Mouse (Mus musculus): ENCODE measurements around the gene Thap11. TPM values are rescaled to one million over a fixed set of nuclear protein-coding genes. Genes with fewer than 3 reads are reported as not detected.

Thap11 gene
- polyA plus RNA-seq, 1 experiment from 2014 or later, result 96.3 TPM

GRCm38 (mm10) chr8:105852146-105852729 lies 2.7 kb upstream of the Thap11 start:
- H3K9ac ChIP-seq (replicated peaks), result no peak overlapping the region
- H3K4me3 ChIP-seq (replicated peaks), result peak overlapping the region; percentile 74; the same call in 1 of the 2 replicates
- peaks cover 26% of the 10 kb centered on the region for H3K4me1 ChIP-seq (replicated peaks)
- no peak overlapping the region for H3K4me2 ChIP-seq
- H3K27me3 ChIP-seq, result no peaks in the 10 kb centered on the region
- no peak for ATAC-seq (ENCODE audit: insufficient number of reproducible peaks, insufficient read depth, low FRiP score, low TSS enrichment, low read depth)
- H3K36me3 ChIP-seq, result peaks cover 26% of the 10 kb centered on the region
- H3K9me3 ChIP-seq, result no peaks in the 10 kb centered on the region
- WGBS, result 83% methylated on average over 12 of the region's 12 CpGs
- no peak overlapping the region for H3K27ac ChIP-seq

DNA sequence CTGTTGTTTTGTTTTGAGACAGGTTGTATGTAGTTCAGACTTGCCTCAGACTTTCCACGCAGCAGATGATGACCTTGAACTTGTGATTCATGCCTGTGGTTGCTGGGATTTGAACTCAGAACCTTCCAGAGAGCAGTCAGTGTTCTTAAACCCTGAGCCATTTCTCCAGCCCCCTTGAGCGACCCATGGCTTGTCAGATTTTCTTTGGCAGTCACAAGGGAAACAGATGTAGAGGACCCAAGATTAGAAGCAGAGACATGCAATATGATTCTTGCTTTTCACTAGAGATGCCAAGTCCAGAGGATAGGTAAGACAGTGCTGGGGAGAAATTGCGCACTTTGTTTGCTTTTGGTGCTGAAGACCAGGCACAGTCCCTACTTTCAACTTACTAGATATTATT lies 1.8 kb upstream of the Thap11 start, which contains the start of gene Cenpt:
TSS of gene Cenpt (minus strand) at position 101 of the 400 bp plus-strand sequence.
- H3K9ac ChIP-seq (replicated peaks), result no peak within 1 kb of the TSS
- H3K4me3 ChIP-seq (replicated peaks), result no peak within 1 kb of the TSS
- H3K4me2 ChIP-seq, result no peak within 1 kb of the TSS
- no peaks in the 10 kb centered on the region for H3K9me3 ChIP-seq
- H3K36me3 ChIP-seq, result peaks cover 19% of the 10 kb centered on the region
- 88% methylated on average over 3 of the region's 3 CpGs for WGBS
- peaks cover 35% of the 10 kb centered on the region for H3K4me1 ChIP-seq (replicated peaks)
- no peak for ATAC-seq (ENCODE audit: insufficient number of reproducible peaks, insufficient read depth, low FRiP score, low TSS enrichment, low read depth)
- H3K27me3 ChIP-seq, result no peaks in the 10 kb centered on the region
- H3K27ac ChIP-seq, result no peak within 1 kb of the TSS

DNA sequence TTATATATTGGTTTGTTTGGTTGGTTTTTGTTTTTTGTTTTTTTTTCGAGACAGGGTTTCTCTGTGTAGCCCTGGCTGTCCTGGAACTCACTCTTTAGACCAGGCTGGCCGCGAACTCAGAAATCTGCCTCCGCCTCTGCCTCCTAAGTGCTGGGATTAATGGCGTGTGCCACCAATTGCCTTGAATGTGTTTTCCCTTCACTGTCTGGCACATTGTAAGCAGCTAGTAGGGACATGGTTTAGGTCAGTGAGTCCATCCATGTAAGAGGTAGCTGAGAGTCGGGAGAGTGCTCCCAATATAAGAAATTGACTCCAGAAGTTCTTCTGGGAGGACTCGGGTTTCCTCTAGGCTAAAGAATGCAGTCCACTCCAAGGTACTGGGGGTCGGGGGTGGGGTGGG lies 629 bp upstream of the Thap11 start:
- ATAC-seq (ENCODE audit: insufficient number of reproducible peaks, insufficient read depth, low FRiP score, low TSS enrichment, low read depth), result peak; percentile 0; the same call in 1 of the 2 replicates
- peak overlapping the region; percentile 89; the same call in 1 of the 2 replicates for H3K27ac ChIP-seq
- H3K4me2 ChIP-seq, result peak overlapping the region; percentile 98
- H3K36me3 ChIP-seq, result peaks cover 12% of the 10 kb centered on the region
- H3K9me3 ChIP-seq, result no peaks in the 10 kb centered on the region
- 26% methylated on average over 8 of the region's 8 CpGs for WGBS
- H3K27me3 ChIP-seq, result no peaks in the 10 kb centered on the region
- H3K9ac ChIP-seq (replicated peaks), result no peak overlapping the region
- peaks cover 44% of the 10 kb centered on the region for H3K4me1 ChIP-seq (replicated peaks)
- peak overlapping the region; percentile 77 for H3K4me3 ChIP-seq (replicated peaks)

- ATAC-seq (ENCODE audit: insufficient number of reproducible peaks, insufficient read depth, low FRiP score, low TSS enrichment, low read depth), result no peak
- under 1% methylated on average over 71 of the region's 71 CpGs for WGBS
- no peaks in the 10 kb centered on the region for H3K9me3 ChIP-seq
- peak overlapping the region; percentile 82 for H3K9ac ChIP-seq (replicated peaks)
- no peaks in the 10 kb centered on the region for H3K27me3 ChIP-seq
- peak overlapping the region; percentile 77 for H3K4me3 ChIP-seq (replicated peaks)
- H3K27ac ChIP-seq, result peak overlapping the region; percentile 89
- H3K4me1 ChIP-seq (replicated peaks), result peaks cover 49% of the 10 kb centered on the region
- H3K36me3 ChIP-seq, result peaks cover 7% of the 10 kb centered on the region; the same call in 1 of the 2 replicates
- H3K4me2 ChIP-seq, result peak overlapping the region; percentile 98
These were observed 576 bp downstream of the Thap11 start for GRCm38 (mm10) chr8:105855248-105856167.

GRCm38 (mm10) chr8:105856168-105856835 lies 1.4 kb downstream of the Thap11 start:
- no peaks in the 10 kb centered on the region for H3K9me3 ChIP-seq
- H3K4me1 ChIP-seq (replicated peaks), result peaks cover 45% of the 10 kb centered on the region
- no peak for ATAC-seq (ENCODE audit: insufficient number of reproducible peaks, insufficient read depth, low FRiP score, low TSS enrichment, low read depth)
- H3K4me2 ChIP-seq, result peak overlapping the region; percentile 98
- H3K27ac ChIP-seq, result peak overlapping the region; percentile 89
- H3K9ac ChIP-seq (replicated peaks), result peak overlapping the region; percentile 82
- H3K36me3 ChIP-seq, result peaks cover 7% of the 10 kb centered on the region; the same call in 1 of the 2 replicates
- peak overlapping the region; percentile 77 for H3K4me3 ChIP-seq (replicated peaks)
- no peaks in the 10 kb centered on the region for H3K27me3 ChIP-seq
- 19% methylated on average over 15 of the region's 15 CpGs for WGBS

- H3K36me3 ChIP-seq, result peaks cover 11% of the 10 kb centered on the region
- H3K4me3 ChIP-seq (replicated peaks), result no peak overlapping the region
- 85% methylated on average over 5 of the region's 5 CpGs for WGBS
- ATAC-seq (ENCODE audit: insufficient number of reproducible peaks, insufficient read depth, low FRiP score, low TSS enrichment, low read depth), result no peak
- no peaks in the 10 kb centered on the region for H3K27me3 ChIP-seq
- peak overlapping the region; percentile 3; the same call in 1 of the 2 replicates for H3K4me2 ChIP-seq
- no peaks in the 10 kb centered on the region for H3K9me3 ChIP-seq
- no peak overlapping the region for H3K27ac ChIP-seq
- no peak overlapping the region for H3K9ac ChIP-seq (replicated peaks)
- peaks cover 56% of the 10 kb centered on the region for H3K4me1 ChIP-seq (replicated peaks)
These were observed 3.6 kb downstream of the Thap11 start for GRCm38 (mm10) chr8:105858495-105858894.

DNA sequence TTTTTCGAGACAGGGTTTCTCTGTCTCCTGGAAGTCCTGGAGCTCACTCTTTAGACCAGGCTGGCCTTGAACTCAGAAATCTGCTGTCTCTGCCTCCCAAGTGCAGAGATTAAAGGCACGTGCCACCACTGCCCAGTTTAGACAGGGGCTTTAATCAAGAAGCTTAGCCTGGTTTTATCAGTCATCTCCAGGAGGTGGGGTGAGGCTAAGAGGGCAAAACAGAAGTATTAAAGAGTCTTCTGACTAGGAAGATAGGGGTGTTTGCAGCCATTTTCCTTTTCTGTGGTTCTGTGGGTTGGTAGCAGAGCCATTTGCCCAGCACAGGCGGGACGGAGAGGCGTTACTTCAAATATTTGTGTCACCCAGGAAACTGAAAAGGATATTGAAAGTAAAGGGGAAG lies 4.4 kb downstream of the Thap11 start:
- Histone ChIP-seq H3K4me2 (peak overlapping the region; percentile 90; the same call in 1 of the 2 replicates), H3K9ac (replicated peaks) (no peak overlapping the region), H3K4me1 (replicated peaks) (peaks cover 54% of the 10 kb centered on the region), H3K27ac (peak overlapping the region; percentile 85), H3K4me3 (replicated peaks) (no peak overlapping the region), H3K36me3 (peaks cover 15% of the 10 kb centered on the region), H3K27me3 (no peaks in the 10 kb centered on the region), H3K9me3 (no peaks in the 10 kb centered on the region)
- no peak for ATAC-seq (ENCODE audit: insufficient number of reproducible peaks, insufficient read depth, low FRiP score, low TSS enrichment, low read depth)
- WGBS, result 79% methylated on average over 5 of the region's 5 CpGs

DNA sequence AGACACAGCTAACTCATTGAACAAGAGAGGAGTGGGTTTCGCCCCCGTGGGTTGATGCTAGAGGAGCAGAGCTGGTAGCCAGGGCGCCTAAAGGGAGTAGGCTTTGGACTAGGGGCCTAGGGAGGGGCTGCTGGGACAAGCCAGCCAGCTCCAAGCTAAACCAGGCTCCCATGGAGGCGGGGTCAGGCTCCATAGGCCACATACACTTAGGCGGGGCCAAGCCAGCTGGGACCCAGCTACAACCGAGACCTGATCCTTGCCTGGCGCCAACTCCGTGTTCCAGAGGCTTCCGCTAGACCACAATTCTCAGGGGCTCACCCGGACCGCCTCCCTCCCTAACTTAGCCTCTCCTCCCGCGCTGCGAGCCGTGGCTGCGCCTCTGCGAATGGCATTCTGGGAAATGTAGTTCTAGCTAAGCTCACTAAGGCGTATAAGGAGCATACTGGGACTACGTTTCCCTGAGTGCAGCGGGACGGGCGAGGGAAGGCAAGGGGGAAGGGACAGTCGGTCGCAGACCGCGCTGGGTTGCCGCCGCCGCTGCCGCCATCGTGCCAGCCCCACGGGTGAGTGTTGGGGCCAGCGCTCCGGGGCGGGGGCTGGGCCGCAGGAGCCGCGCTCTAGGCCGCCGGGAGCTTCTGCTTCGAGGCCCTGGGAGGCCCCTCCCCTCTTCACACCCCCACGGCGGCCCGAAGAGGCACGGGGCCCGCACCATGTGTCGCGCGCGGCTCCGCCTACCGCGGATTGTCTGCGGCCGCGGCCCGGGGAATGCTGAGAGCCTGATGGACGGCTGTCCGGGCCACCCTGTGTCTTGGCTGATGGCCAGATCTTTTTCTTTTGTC lies 5.4 kb downstream of the Thap11 start, which contains the start of gene Nutf2:
TSS of gene Nutf2 (plus strand) at position 438 of the 839 bp plus-strand sequence.
- Histone ChIP-seq H3K4me2 (peak within 1 kb of the TSS; percentile 90), H3K9me3 (no peaks in the 10 kb centered on the region), H3K4me3 (replicated peaks) (peak within 1 kb of the TSS; percentile 97), H3K36me3 (peaks cover 21% of the 10 kb centered on the region), H3K27ac (peak within 1 kb of the TSS; percentile 85), H3K9ac (replicated peaks) (peak within 1 kb of the TSS; percentile 97), H3K4me1 (replicated peaks) (peaks cover 53% of the 10 kb centered on the region), H3K27me3 (no peaks in the 10 kb centered on the region)
- peak; percentile 98 for ATAC-seq (ENCODE audit: insufficient number of reproducible peaks, insufficient read depth, low FRiP score, low TSS enrichment, low read depth)
- WGBS, result under 1% methylated on average over 59 of the region's 59 CpGs

DNA sequence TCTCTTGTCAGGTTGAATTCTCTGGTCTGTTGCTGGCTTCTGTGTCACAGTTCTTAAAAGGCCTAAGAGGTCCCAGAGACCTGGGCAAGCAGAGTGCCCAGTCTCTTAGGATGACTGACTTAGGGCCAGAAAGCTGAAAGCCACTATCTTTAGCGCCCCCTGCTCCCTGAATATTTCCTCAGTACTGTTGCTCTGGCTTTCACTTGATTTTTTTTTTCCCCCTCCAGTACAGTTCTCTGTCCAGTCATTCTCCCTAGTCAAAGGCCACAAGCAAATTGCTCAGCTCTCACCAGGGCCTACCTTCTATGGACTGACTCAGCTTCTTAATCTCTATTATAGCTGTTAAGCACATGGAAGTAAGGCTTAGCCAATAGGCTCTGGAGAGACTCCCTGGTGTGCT lies 7.0 kb downstream of the Thap11 start:
- Histone ChIP-seq H3K27ac (no peak overlapping the region), H3K27me3 (no peaks in the 10 kb centered on the region), H3K4me3 (replicated peaks) (peak overlapping the region; percentile 97), H3K9ac (replicated peaks) (peak overlapping the region; percentile 97; the same call in 1 of the 2 replicates), H3K9me3 (no peaks in the 10 kb centered on the region), H3K4me2 (peak overlapping the region; percentile 90), H3K36me3 (peaks cover 36% of the 10 kb centered on the region), H3K4me1 (replicated peaks) (peaks cover 41% of the 10 kb centered on the region)
- 13% methylated on average over 1 of the region's 1 CpGs for WGBS
- ATAC-seq (ENCODE audit: insufficient number of reproducible peaks, insufficient read depth, low FRiP score, low TSS enrichment, low read depth), result no peak

DNA sequence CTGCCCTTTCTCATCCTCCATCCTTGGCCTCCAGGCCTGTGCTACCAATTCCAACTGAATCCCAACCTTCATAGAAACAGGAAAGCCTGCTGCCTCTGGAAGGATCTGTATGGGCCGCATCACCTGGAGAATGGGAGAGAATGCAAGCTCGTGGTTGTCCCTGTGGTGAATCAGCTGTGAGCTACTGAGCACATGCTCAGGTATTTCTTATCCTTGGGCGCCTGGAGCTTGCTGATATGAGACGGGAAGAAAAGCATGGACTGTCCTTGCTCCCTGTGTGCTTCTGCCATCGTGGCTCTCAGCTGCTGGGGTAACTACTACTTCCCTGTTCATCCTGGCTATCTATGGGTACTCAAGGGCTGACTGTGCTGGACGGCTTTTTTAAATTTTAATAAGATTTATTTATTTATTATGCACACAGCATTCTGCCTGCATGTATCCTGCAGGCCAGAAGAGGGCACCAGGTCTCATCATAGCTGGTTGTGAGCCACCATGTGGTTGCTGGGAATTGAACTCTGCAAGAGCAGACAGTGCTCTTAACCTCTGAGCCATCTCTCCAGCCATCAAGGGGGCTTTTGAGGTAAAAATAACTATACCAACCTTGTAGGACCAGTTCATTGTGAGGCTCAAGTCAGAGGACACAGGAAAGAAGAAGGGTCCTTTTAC lies 11.6 kb downstream of the Thap11 start:
- WGBS, result 90% methylated on average over 6 of the region's 6 CpGs
- Histone ChIP-seq H3K9ac (replicated peaks) (no peak overlapping the region), H3K36me3 (peaks cover 73% of the 10 kb centered on the region), H3K27ac (no peak overlapping the region), H3K27me3 (no peaks in the 10 kb centered on the region), H3K4me3 (replicated peaks) (no peak overlapping the region), H3K9me3 (no peaks in the 10 kb centered on the region), H3K4me2 (no peak overlapping the region), H3K4me1 (replicated peaks) (peaks cover 9% of the 10 kb centered on the region)
- ATAC-seq (ENCODE audit: insufficient number of reproducible peaks, insufficient read depth, low FRiP score, low TSS enrichment, low read depth), result no peak
